Mouse (Mus musculus): ENCODE measurements at regions not wholly inside any gene's neighbourhood (a gene's known extent, or its start where the extent isn't known, plus 50 kb on each side); places are given as distances from the start of the nearest gene placed in this dataset.
A peak's percentile ranks its signal among the peaks of the same experiment; 100 is the strongest.

- intact Hi-C loops (cut with DNase I), result no loop called here
- no peak for DNase-seq (ENCODE audit: low spot score in 2 of 2)
These were observed 316.9 kb upstream of the Igfbp3 start for GRCm38 (mm10) chr11:7530482-7531148.

GRCm38 (mm10) chr11:7519556-7519955, 305.8 kb upstream of the Igfbp3 start:
- no peak for DNase-seq (ENCODE audit: low spot score in 2 of 2)
- intact Hi-C loops (cut with DNase I), result no loop called here

- no peak for DNase-seq (ENCODE audit: low spot score in 2 of 2)
- intact Hi-C loops (cut with DNase I), result no loop called here
These were observed 295.1 kb upstream of the Igfbp3 start for GRCm38 (mm10) chr11:7508861-7509260.

- DNase-seq (ENCODE audit: low spot score in 2 of 2), result no peak
- intact Hi-C loops (cut with DNase I), result no loop called here
These were observed 292.8 kb upstream of the Igfbp3 start for GRCm38 (mm10) chr11:7506421-7506945.

- intact Hi-C loops (cut with DNase I), result no loop called here
- DNase-seq (ENCODE audit: low spot score in 2 of 2), result no peak
These were observed 291.1 kb upstream of the Igfbp3 start for GRCm38 (mm10) chr11:7504651-7505321.

- no peak for DNase-seq (ENCODE audit: low spot score in 2 of 2)
- intact Hi-C loops (cut with DNase I), result no loop called here
These were observed 289.0 kb upstream of the Igfbp3 start for GRCm38 (mm10) chr11:7502679-7503078.

- intact Hi-C loops (cut with DNase I), result no loop called here
- DNase-seq (ENCODE audit: low spot score in 2 of 2), result no peak
These were observed 288.3 kb upstream of the Igfbp3 start for GRCm38 (mm10) chr11:7502045-7502444.

GRCm38 (mm10) chr11:7497803-7498202, 284.1 kb upstream of the Igfbp3 start:
- intact Hi-C loops (cut with DNase I), result no loop called here
- DNase-seq (ENCODE audit: low spot score in 2 of 2), result no peak

GRCm38 (mm10) chr11:7473832-7474545, 260.3 kb upstream of the Igfbp3 start:
- DNase-seq (ENCODE audit: low spot score in 2 of 2), result no peak
- intact Hi-C loops (cut with DNase I), result no loop called here

GRCm38 (mm10) chr11:7465522-7465921, 251.8 kb upstream of the Igfbp3 start:
- no peak for DNase-seq (ENCODE audit: low spot score in 2 of 2)
- intact Hi-C loops (cut with DNase I), result no loop called here

GRCm38 (mm10) chr11:7461956-7462771, 248.4 kb upstream of the Igfbp3 start:
- intact Hi-C loops (cut with DNase I), result no loop called here
- no peak for DNase-seq (ENCODE audit: low spot score in 2 of 2)

- intact Hi-C loops (cut with DNase I), result no loop called here
These were observed 238.0 kb upstream of the Igfbp3 start for GRCm38 (mm10) chr11:7451756-7452155.

GRCm38 (mm10) chr11:7444494-7444893, 230.8 kb upstream of the Igfbp3 start:
- no peak for DNase-seq (ENCODE audit: low spot score in 2 of 2)

More at GRCm38 (mm10) chr11:7451756-7452155, 238.0 kb upstream of the Igfbp3 start:
- peak in 1 of 2 experiments; percentile 5 for DNase-seq (ENCODE audit: low spot score in 2 of 2)

GRCm38 (mm10) chr11:7439276-7439675, 225.6 kb upstream of the Igfbp3 start:
- intact Hi-C loops (cut with DNase I), result no loop called here
- DNase-seq (ENCODE audit: low spot score in 2 of 2), result no peak

More at GRCm38 (mm10) chr11:7444494-7444893, 230.8 kb upstream of the Igfbp3 start:
- intact Hi-C loops (cut with DNase I), result no loop called here

GRCm38 (mm10) chr11:7434591-7434990, 220.9 kb upstream of the Igfbp3 start:
- no peak for DNase-seq (ENCODE audit: low spot score in 2 of 2)
- intact Hi-C loops (cut with DNase I), result no loop called here

- intact Hi-C loops (cut with DNase I), result no loop called here
These were observed 214.0 kb upstream of the Igfbp3 start for GRCm38 (mm10) chr11:7427771-7428170.

GRCm38 (mm10) chr11:7425233-7425632, 211.5 kb upstream of the Igfbp3 start:
- intact Hi-C loops (cut with DNase I), result no loop called here
- DNase-seq (ENCODE audit: low spot score in 2 of 2), result peak in 1 of 2 experiments; percentile 28

More at GRCm38 (mm10) chr11:7427771-7428170, 214.0 kb upstream of the Igfbp3 start:
- no peak for DNase-seq (ENCODE audit: low spot score in 2 of 2)

GRCm38 (mm10) chr11:7424082-7424471, 210.4 kb upstream of the Igfbp3 start:
- intact Hi-C loops (cut with DNase I), result no loop called here

GRCm38 (mm10) chr11:7423276-7424081, 209.8 kb upstream of the Igfbp3 start:
- intact Hi-C loops (cut with DNase I), result no loop called here

More at GRCm38 (mm10) chr11:7424082-7424471, 210.4 kb upstream of the Igfbp3 start:
- no peak for DNase-seq (ENCODE audit: low spot score in 2 of 2)

More at GRCm38 (mm10) chr11:7423276-7424081, 209.8 kb upstream of the Igfbp3 start:
- peak in 1 of 2 experiments; percentile 13 for DNase-seq (ENCODE audit: low spot score in 2 of 2)

Data from left cerebral cortex, postnatal 25 days (tissue).